Mouse (Mus musculus) skeletal muscle tissue, postnatal 0 days (tissue): ENCODE measurements around the gene Olfr525. TPM values are rescaled to one million over a fixed set of nuclear protein-coding genes. Genes with fewer than 3 reads are reported as not detected.

Experiments used
- polyA plus RNA-seq: library from polyadenylated mRNA; unstranded; fragments of >200 nt; fragmentation: Nextera tagmentation; extraction: Ambion mirVana; gene quantifications from 2 replicates; pipeline ENCODE4 v1.2.1, GENCODE M21; 2015

The Olfr525 gene
- not detected in 2 replicates for polyA plus RNA-seq

DNA sequence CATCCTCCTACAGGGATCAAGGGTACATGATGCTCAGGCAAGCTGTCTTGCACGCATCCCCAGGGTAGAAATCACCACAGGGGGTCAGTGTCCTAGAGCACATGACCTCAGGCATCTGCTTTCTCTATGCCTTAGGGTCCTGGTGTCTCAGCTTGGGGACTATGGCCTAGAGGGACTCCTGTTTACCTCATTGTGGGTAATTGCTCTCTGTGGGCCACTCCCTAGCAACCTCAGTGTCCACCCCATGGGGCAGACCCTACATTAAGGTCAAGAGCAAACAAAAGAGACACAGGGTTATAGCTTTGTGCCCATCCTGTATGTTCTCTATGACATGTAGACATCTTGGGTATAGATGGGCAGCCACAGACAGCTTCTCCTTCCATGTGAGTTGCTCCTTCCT is at the start of gene Olfr525:
Gene Olfr525 (plus strand): TSS at position 301 of the 400 bp plus-strand sequence.

DNA sequence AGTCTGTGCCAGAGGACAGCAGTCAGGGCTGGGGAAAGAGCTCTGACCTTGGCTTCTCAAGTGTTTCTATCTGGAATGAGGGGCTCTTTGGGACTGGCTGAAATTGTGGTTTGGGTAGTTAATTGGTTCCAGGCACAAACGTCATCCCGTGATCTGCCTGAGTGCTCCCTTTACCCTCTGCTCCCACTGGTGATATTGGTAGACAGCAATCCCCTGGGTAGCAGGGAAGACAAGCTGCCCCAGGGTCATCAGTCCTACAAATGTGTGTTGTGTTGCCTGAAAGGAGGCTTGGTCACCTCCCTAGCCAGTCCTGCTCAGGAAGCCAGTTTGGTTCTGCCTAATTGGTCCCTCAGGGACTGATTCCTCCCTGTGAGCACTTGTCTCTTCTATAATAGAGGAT is 13.1 kb downstream of the Olfr525 start, which contains the start of gene Olfr527:
Gene Olfr527 (plus strand): TSS at position 301 of the 400 bp plus-strand sequence.

DNA sequence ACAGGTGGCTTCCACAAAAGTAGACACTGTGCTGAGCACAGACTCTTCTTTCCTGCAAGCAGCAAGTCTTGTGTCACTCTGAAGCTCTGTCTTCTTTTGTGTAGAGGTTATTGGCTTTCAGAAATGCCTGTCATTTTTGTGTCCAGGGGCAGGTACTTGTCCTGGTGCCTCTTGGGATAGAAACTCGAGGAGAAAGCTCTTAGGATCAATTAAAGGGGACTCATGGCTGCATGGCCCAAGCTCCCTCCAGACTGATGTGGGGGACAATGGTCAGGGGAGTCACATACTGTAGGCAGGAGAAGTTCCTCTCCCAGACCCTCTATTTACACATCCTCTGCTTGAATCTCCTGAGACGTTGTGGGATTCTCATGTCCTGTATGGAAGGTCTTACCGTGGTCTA is 40.9 kb downstream of the Olfr525 start, which contains the start of gene Olfr60:
Gene Olfr60 (minus strand): TSS at position 101 of the 400 bp plus-strand sequence.

DNA sequence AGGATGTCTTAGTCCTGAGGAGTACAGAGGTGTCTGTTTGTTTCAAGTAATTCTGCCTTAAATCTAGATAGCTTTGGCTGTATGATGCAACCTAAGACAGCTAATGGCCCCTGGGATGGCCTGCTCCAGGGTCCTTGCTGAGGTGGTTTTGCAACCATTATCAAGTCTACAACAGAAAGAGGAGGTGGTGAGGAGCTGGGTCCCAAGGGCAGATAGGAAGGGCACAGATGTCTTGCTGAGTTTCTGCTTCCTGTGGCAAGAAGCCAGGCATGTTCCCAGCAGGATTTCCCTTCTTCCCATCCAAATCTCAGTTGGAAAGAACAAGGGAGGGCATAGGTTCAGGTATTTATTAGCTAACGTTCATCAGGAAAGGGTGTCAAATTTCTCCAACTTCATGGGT is 55.6 kb downstream of the Olfr525 start, which contains the start of gene Olfr530:
Gene Olfr530 (minus strand): TSS at position 101 of the 400 bp plus-strand sequence.

Other genes with a start within 250 kb of the Olfr525 start
- gene Caly, start 238.3 kb upstream of the Olfr525 start, polyA plus RNA-seq: 0.28 and 0.45 TPM in 2 replicates
- not detected in 2 replicates for gene Prap1, start 227.5 kb upstream of the Olfr525 start, polyA plus RNA-seq
- 42.2 and 47.7 TPM in 2 replicates for gene Fuom, start 218.4 kb upstream of the Olfr525 start, polyA plus RNA-seq
- gene Paox, start 205.1 kb upstream of the Olfr525 start, polyA plus RNA-seq: 9.7 and 19.8 TPM in 2 replicates
- gene Echs1, start 204.4 kb upstream of the Olfr525 start, polyA plus RNA-seq: 133 and 185 TPM in 2 replicates
- 22.8 and 26.4 TPM in 2 replicates for gene Mtg1, start 183.3 kb upstream of the Olfr525 start, polyA plus RNA-seq
- 0.12 and 0.38 TPM in 2 replicates for gene Sprn, start 166.0 kb upstream of the Olfr525 start, polyA plus RNA-seq
- gene Olfr522, start 156.1 kb upstream of the Olfr525 start, polyA plus RNA-seq: not detected in 2 replicates
- gene Olfr523, start 147.6 kb upstream of the Olfr525 start, polyA plus RNA-seq: not detected in 2 replicates
- gene Olfr524, start 114.9 kb upstream of the Olfr525 start, polyA plus RNA-seq: not detected in 2 replicates
- not detected in 2 replicates for gene Cd163l1, start 102.6 kb upstream of the Olfr525 start, polyA plus RNA-seq
- not detected in 2 replicates for gene 5830411N06Rik, start 73.6 kb upstream of the Olfr525 start, polyA plus RNA-seq
- gene Olfr527, start 13.2 kb downstream of the Olfr525 start, polyA plus RNA-seq: not detected in 2 replicates
- not detected in 2 replicates for gene Olfr60, start 40.8 kb downstream of the Olfr525 start, polyA plus RNA-seq
- gene Olfr530, start 55.5 kb downstream of the Olfr525 start, polyA plus RNA-seq: not detected in 2 replicates
- gene Olfr531, start 82.1 kb downstream of the Olfr525 start, polyA plus RNA-seq: not detected in 2 replicates
- gene Olfr532, start 100.8 kb downstream of the Olfr525 start, polyA plus RNA-seq: not detected in 2 replicates
- not detected in 2 replicates for gene Olfr533, start 142.5 kb downstream of the Olfr525 start, polyA plus RNA-seq
- not detected in 2 replicates for gene Olfr535, start 163.4 kb downstream of the Olfr525 start, polyA plus RNA-seq
- gene Olfr536, start 186.5 kb downstream of the Olfr525 start, polyA plus RNA-seq: not detected in 2 replicates
- gene Olfr538, start 247.0 kb downstream of the Olfr525 start, polyA plus RNA-seq: not detected in 2 replicates